Mouse (Mus musculus) layer of hippocampus, postnatal 25 days (tissue): ENCODE results near the gene Nlk. TPM values are rescaled to one million over a fixed set of nuclear protein-coding genes. Genes with fewer than 3 reads are reported as not detected.
"Not testable (repeated sequence)": the region's sequence is repeated elsewhere in the genome, so short reads cannot be mapped to it uniquely, and the experiment has no call there.

Source experiments
- DNase-seq, 2 experiments: peaks; one replicate each; pipeline ENCODE4 v3.0.0; 2022; ENCODE audit warnings: mixed read lengths in 2 of 2, low spot score in 1 of 2; ENCODE audit errors: extremely low spot score in 1 of 2
- total RNA-seq, 2 experiments: library from RNA; stranded (reverse); gene quantifications; 2 replicates each; pipeline ENCODE4 v1.2.3; 2021

The Nlk gene
- total RNA-seq, 2 experiments from 2014 or later: 42.5 to 45.1 TPM

- DNase-seq: peak; percentile 79 to 84
These were observed 146.8 kb downstream of the Nlk start, which contains the start of gene Tmem97 for GRCm38 (mm10) chr11:78550168-78551058. Gene Tmem97 (minus strand): TSS chr11:78550777.

- no peak for DNase-seq
These were observed 147.6 kb downstream of the Nlk start for GRCm38 (mm10) chr11:78549491-78549987.

- no peak for DNase-seq
These were observed 149.3 kb downstream of the Nlk start for GRCm38 (mm10) chr11:78547718-78548460.

- DNase-seq: no peak
These were observed 152.0 kb downstream of the Nlk start for GRCm38 (mm10) chr11:78545181-78545580.

GRCm38 (mm10) chr11:78544449-78545111, 152.6 kb downstream of the Nlk start:
- no peak for DNase-seq

GRCm38 (mm10) chr11:78540358-78540757, 156.8 kb downstream of the Nlk start:
- DNase-seq: no peak

GRCm38 (mm10) chr11:78536690-78537084, 160.5 kb downstream of the Nlk start:
- no peak for DNase-seq

- DNase-seq: peak; percentile 84 to 85
These were observed 161.0 kb downstream of the Nlk start, which contains the start of the genes Tnfaip1 and Ift20 for GRCm38 (mm10) chr11:78536080-78536689. Gene Tnfaip1 (minus strand): TSS chr11:78536332. Gene Ift20 (plus strand): TSS chr11:78536361.

- DNase-seq: no peak
These were observed 161.6 kb downstream of the Nlk start for GRCm38 (mm10) chr11:78535376-78536079.

- no peak for DNase-seq
These were observed 162.7 kb downstream of the Nlk start for GRCm38 (mm10) chr11:78534516-78534915.

GRCm38 (mm10) chr11:78531515-78531914, 165.7 kb downstream of the Nlk start:
- DNase-seq: not testable (repeated sequence)

- DNase-seq: no peak
These were observed 166.1 kb downstream of the Nlk start for GRCm38 (mm10) chr11:78531046-78531445.

- DNase-seq: no peak
These were observed 167.2 kb downstream of the Nlk start for GRCm38 (mm10) chr11:78530001-78530400.

- DNase-seq: no peak
These were observed 168.5 kb downstream of the Nlk start for GRCm38 (mm10) chr11:78528714-78529113.

GRCm38 (mm10) chr11:78524838-78525237, 172.3 kb downstream of the Nlk start:
- no peak for DNase-seq

GRCm38 (mm10) chr11:78523241-78523955, 173.8 kb downstream of the Nlk start:
- DNase-seq: no peak

- DNase-seq: no peak
These were observed 174.6 kb downstream of the Nlk start for GRCm38 (mm10) chr11:78522481-78522997.

GRCm38 (mm10) chr11:78521880-78522279, 175.3 kb downstream of the Nlk start:
- DNase-seq: no peak

- DNase-seq: no peak
These were observed 178.2 kb downstream of the Nlk start for GRCm38 (mm10) chr11:78518931-78519330.
